Mouse (Mus musculus): Measurements from ENCODE around the gene Tmem44.

Gene Tmem44

GRCm38 (mm10) chr16:30550748-30551192 is at the start of gene Tmem44:
Tmem44 (minus strand) TSS chr16:30550842.
- no peak for DNase-seq (ENCODE audit: low spot score in 2 of 2)

GRCm38 (mm10) chr16:30599491-30600268 is 49.0 kb upstream of the Tmem44 start, which contains the start of gene Fam43a:
Fam43a (plus strand) TSS chr16:30599723.
- DNase-seq (ENCODE audit: low spot score in 2 of 2) = peak; percentile 96 to 98

- DNase-seq (ENCODE audit: low spot score in 2 of 2) = peak; percentile 75 to 89
Measured at GRCm38 (mm10) chr16:30596959-30597681, 46.5 kb upstream of the Tmem44 start.

- no peak for DNase-seq (ENCODE audit: low spot score in 2 of 2)
Measured at GRCm38 (mm10) chr16:30595835-30596557, 45.4 kb upstream of the Tmem44 start.

- DNase-seq (ENCODE audit: low spot score in 2 of 2) = no peak
Measured at GRCm38 (mm10) chr16:30595356-30595755, 44.7 kb upstream of the Tmem44 start.

GRCm38 (mm10) chr16:30591990-30592389 is 41.3 kb upstream of the Tmem44 start:
- no peak for DNase-seq (ENCODE audit: low spot score in 2 of 2)

GRCm38 (mm10) chr16:30590264-30591209 is 39.9 kb upstream of the Tmem44 start:
- peak in 1 of 2 experiments; percentile 34 for DNase-seq (ENCODE audit: low spot score in 2 of 2)

GRCm38 (mm10) chr16:30587494-30588327 is 37.1 kb upstream of the Tmem44 start, which contains the start of gene Lsg1:
Lsg1 (minus strand) TSS chr16:30587592.
- DNase-seq (ENCODE audit: low spot score in 2 of 2) = peak; percentile 79 to 91

GRCm38 (mm10) chr16:30586935-30587493 is 36.4 kb upstream of the Tmem44 start:
- no peak for DNase-seq (ENCODE audit: low spot score in 2 of 2)

- DNase-seq (ENCODE audit: low spot score in 2 of 2) = no peak
Measured at GRCm38 (mm10) chr16:30580765-30581164, 30.1 kb upstream of the Tmem44 start.

GRCm38 (mm10) chr16:30576392-30576791 is 25.8 kb upstream of the Tmem44 start:
- DNase-seq (ENCODE audit: low spot score in 2 of 2) = no peak

- no peak for DNase-seq (ENCODE audit: low spot score in 2 of 2)
Measured at GRCm38 (mm10) chr16:30575815-30576214, 25.2 kb upstream of the Tmem44 start.

GRCm38 (mm10) chr16:30572239-30572638 is 21.6 kb upstream of the Tmem44 start:
- DNase-seq (ENCODE audit: low spot score in 2 of 2) = no peak

GRCm38 (mm10) chr16:30571378-30571777 is 20.7 kb upstream of the Tmem44 start:
- DNase-seq (ENCODE audit: low spot score in 2 of 2) = no peak

- no peak for DNase-seq (ENCODE audit: low spot score in 2 of 2)
Measured at GRCm38 (mm10) chr16:30570173-30570572, 19.5 kb upstream of the Tmem44 start.

GRCm38 (mm10) chr16:30565631-30566030 is 15.0 kb upstream of the Tmem44 start:
- DNase-seq (ENCODE audit: low spot score in 2 of 2) = no peak

GRCm38 (mm10) chr16:30560601-30561000 is 10.0 kb upstream of the Tmem44 start:
- DNase-seq (ENCODE audit: low spot score in 2 of 2) = no peak

GRCm38 (mm10) chr16:30559312-30559992 is 8.8 kb upstream of the Tmem44 start:
- DNase-seq (ENCODE audit: low spot score in 2 of 2) = no peak

GRCm38 (mm10) chr16:30554109-30554508 is 3.5 kb upstream of the Tmem44 start:
- DNase-seq (ENCODE audit: low spot score in 2 of 2) = no peak

Measured in heart, adult 9 months (tissue).